Mouse (Mus musculus): Measurements from ENCODE around the gene Ehd2. TPM values are rescaled to one million over a fixed set of nuclear protein-coding genes. Genes with fewer than 3 reads are reported as not detected.
A peak's percentile ranks its signal among the peaks of the same experiment; 100 is the strongest.

Ehd2 gene
- total RNA-seq, 2 experiments from 2014 or later, result 224 to 236 TPM

DNA sequence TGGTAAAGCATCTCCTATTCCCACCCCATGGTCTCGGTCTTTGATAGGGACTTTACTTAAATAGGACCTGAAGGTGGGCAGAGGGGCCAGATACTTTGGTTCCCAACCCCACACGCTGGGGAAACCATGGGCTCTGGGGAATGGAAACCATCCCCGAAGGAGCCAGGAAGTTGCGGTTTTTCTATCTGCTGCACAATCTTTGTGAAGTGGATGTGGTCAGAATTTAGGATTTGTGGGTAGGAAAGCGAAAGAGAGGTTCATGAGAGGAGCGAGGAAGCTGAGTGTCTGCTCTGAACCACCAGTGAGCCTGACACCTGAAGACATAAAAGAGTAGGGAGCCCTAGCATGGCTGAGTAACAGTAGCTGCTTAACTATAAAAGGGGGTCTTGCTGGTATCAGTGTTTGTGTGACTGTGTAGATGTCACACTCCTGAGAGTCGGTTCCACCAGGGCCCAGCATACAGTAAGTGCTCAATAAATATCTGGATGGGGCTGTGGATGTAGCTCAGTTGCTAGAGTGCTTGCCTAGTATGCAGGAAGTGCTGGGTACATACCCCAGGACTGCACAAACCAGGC is 18.1 kb downstream of the Ehd2 start:
- DNase-seq, result peak in 1 of 2 experiments; percentile 24
- intact Hi-C loops (cut with DNase I), result no loop called here

DNA sequence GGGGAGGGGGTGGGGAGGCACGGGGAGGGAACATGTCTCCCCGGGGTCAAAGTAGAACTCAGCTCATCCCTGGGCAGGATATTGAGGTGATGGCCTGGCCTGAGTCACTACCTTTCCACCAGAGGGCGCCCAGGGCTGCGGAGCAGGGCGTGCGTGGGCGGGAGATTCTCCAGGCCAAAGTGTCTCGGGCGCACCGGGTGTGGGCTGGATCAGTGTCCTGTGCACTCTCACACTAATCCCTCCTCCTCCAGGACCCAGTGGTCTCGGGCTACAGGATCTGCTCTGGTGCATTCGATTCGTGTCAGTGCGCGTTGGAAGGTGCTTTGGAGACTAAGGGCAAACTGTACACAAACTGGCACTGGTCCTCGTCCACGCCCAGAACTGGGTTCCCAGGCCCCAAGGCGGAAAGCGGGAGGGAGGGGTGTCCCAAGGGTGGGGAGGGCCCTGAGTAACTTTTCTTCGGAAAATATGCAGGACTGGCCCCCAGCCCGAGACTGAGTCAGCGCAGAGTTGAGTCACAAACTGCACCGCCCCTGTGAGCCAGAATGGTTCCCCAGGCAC is 18.9 kb downstream of the Ehd2 start:
- DNase-seq, result peak; percentile 94
- intact Hi-C loops (cut with DNase I), result loop anchor here (1.0 kb wide), 1 partner anchor 19 kb away; the partner anchor contains the start of gene Ehd2

DNA sequence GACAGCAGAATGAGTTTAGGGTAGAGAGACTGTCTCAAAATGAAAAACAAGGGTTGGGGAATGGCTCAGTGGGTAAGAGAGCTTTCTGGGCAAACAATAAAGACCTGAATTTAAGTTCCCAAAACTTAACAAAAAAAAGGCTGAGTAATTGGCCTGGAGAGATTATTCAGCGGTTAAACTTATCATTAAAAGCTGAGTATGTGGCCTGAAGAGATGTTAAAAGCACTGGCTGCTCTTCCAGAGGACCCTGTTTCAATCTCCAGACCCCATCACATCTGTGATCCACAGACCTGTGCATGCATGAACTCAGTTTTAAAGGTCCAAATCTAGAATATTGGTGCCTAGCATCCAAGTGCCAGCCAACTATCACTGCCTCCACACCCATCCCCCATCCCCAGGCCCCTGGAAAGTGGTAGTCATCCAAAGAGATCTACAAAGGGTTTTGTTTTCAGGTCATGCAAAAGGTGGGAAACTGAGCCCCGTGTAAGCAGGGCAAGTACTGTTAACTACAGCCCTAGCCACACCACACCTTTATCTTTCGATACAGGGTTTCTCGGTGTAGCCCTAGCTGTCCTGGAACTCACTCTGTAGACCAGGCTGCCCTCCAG is 19.6 kb downstream of the Ehd2 start:
- intact Hi-C loops (cut with DNase I), result loop anchor here (1.0 kb wide), 1 partner anchor 20 kb away; the partner anchor contains the start of gene Ehd2

DNA sequence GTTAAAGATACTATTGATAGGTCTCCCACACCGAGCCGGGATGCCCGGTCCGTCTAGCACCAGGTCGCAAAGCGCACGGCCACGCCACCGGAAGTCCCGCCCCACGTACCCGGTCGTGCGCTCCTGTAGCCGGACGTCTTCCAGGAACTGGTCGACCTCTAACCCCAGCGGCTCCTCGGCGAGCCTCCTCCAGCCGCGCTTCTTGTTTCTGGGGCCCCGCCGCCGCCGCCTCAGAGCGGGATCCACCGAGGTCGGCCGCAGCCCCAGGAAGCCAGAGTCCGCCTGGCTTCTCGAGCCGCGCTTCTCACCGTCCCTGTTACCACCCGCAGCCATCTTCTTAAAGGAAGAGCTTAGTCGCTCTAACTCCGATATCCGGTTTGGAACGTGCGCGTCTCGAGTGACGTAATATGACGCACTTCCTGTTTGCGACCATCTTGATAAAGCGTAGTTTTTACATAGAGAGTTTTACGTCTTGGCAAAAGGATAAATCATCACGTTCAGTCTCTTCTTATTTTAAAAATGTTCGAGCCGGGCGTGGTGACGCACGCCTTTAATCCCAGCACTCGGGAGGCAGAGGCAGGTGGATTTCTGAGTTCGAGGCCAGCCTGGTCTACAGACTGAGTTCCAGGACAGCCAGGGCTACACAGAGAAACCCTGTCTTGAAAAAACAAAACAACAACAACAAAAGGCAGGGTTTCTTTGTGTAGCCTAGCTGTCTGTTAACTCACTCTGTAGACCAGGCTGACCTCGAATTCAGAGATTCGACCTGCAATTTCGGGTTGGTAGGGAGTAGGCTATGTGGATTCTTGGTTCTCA is 21.4 kb downstream of the Ehd2 start, which contains the start of gene Nop53:
TSS of gene Nop53 (minus strand) at position 354 of the 816 bp plus-strand sequence.
- peak; percentile 96 for DNase-seq
- intact Hi-C loops (cut with DNase I), result loop anchor here (2.0 kb wide), 1 partner anchor 15 kb away; no protein-coding TSS in a partner anchor

More for the DNA sequence above, 19.6 kb downstream of the Ehd2 start:
- peak in 1 of 2 experiments; percentile 26 for DNase-seq

DNA sequence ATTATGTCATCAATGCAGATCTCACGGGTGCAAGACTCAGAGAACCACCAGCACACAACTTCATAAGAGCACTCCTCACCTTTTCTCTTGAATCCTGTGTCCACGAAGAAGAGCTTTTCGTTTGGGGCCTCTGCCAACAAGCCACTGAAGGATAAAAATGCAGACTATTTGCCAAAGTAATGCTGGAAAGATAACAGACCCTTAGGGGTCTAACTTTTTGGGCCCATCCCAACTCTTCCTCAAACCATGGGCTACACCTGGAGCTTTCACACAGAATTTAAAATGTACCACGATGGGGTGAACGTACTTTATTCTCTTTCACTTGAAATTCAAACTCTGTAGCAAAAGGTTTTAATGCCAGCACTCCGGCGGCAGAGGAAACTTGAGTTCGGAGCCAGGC is 22.2 kb downstream of the Ehd2 start:
- no peak for DNase-seq
- intact Hi-C loops (cut with DNase I), result loop anchor here (2.0 kb wide), 1 partner anchor 14 kb away; no protein-coding TSS in a partner anchor

DNA sequence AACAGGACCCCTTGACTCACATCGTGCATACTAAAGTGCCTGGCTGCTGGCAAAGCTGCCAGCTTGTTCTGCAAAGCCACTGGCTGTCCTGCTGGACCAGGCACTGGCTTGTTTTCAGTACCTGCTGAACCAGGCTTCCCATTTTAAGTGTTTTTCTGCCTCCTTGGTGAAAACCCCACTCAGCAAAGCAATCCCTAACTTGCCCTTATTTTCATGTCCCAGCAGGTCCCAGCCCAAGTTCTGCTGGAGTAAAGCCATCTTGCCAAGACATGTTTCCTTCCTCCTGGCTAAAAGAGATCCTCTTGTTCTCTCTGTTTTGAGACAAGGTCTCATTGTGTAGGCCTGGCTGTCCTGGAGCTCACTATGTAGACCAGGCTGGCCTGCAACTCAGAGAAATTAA is 23.1 kb downstream of the Ehd2 start:
- DNase-seq, result no peak
- intact Hi-C loops (cut with DNase I), result loop anchor here (2.0 kb wide), 1 partner anchor 14 kb away; no protein-coding TSS in a partner anchor

DNA sequence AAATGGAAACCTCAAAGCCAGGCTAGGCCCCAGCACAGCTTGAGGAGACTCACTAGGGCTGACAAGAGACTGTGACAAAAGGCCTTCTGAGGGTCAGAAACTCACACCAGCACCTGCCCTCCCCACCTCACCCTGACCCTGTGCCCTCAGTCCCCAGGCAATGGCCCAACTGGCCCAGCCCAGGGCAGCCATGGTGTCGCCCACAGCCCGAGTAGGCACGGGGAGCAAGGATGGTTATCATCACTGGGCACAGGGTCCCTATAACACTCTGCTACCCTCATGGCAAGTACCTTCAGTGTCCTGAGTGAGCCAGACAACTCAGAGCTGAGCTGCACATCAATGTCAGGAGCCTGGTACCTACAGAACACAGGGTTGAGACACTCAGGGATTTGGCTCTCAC is 28.7 kb downstream of the Ehd2 start:
- intact Hi-C loops (cut with DNase I), result no loop called here
- no peak for DNase-seq

DNA sequence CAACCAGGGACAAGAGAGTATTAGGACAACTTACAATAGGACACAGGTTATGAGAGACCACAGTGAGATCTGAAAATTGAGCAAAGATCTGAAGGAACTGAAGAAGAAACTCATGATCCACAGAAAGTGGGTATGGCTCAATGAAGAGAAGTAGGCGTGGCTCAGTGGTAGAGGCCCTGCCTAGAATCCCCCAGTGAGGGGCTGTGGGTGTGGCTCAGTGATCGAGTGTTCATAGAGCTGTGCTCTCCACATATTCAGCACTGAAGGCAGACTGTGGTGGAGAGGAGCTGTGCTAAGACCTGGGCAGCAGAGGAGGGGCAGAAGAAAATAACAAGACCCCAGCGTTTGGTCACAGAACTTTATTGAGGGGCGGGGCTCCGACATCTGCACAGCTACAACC is 29.9 kb downstream of the Ehd2 start:
- intact Hi-C loops (cut with DNase I), result no loop called here
- DNase-seq, result no peak

DNA sequence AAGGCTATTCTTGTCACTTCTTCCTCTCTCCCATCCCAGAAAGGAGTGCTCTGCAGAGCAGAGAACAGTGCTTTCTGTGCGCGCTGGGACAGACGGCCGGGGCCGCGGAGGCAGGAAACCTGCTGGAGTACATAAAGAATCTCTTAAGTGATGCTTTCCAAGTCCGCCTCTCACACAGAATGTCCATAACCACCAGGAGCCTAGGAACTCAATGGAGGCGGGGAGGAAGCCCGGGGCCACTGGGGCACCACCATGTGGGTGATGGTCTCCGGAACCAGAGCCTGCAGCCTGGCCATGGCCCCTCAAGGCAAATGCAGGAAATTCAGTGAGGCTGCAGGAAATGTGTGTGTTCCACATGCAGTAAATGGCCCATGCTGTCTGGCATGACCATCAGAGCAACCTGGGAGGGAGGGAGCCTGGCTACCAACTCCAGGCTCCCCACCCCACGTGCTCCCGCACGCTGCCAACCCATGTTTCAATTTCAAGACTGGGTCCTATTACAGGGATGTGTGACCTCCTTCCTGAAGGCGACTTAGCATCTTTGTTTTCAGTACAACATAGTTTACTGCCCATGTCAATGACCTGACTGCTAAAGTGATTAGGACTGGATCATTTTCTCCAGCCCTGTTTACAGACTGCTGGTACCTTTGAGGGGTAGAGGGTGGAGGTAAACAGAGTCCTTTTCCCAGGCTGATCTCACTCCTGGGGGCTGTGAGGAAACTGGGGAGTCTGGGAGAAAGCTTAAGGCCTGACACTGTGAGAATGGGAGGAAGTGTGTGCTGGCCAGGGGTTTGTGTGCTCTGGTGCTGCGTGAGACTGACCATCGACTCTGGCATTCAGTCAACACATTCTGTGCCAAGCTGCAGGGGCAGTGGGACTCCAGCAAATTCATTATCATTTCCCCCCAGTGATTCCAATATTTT is 33.7 kb downstream of the Ehd2 start:
- DNase-seq, result peak; percentile 67 to 73
- intact Hi-C loops (cut with DNase I), result no loop called here

DNA sequence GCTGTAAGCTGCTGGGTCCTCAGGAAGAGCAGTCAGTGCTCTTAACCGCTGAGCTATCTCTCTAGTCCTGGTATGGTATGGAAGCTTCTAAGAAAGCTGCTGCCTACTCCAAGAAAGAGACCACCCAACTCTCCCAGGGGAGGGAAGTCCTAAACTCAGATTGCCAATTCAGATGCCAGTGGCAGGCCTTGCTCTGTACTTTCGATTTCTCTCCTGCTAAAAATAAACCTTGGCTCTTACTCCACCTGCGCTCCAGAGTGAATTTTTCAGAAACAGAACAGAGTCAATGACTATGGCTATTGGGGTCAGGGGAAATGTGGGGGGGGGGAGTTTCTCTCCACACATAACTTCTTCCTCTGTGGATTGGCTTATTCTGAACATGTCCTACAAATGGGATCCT is 35.7 kb downstream of the Ehd2 start:
- DNase-seq, result no peak
- intact Hi-C loops (cut with DNase I), result loop anchor here (2.0 kb wide), 2 partner anchors 13 to 43 kb away; no protein-coding TSS in a partner anchor

DNA sequence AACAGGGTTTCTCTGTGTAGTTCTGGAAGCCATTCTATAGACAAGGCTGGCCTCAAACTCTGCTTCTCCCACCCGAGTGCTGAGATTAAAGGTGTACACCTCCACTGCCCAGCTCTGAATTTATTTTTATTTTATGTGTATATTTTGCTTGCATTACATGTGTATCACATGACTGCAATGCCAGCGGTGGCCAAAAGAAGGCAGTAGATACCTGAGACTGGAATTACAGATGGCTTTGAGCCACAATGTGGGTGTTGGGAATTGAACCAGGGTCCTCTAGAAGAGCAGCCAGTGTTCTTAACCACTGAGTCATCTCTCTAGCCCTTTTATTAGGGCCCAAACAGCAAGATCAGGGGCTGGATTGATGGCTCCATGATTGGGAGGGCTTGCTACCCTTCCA is 36.8 kb downstream of the Ehd2 start:
- intact Hi-C loops (cut with DNase I), result loop anchor here (1.0 to 2.0 kb wide), 3 partner anchors 14 to 44 kb away; partner anchors contain the start of gene Ehd2
- no peak for DNase-seq

DNA sequence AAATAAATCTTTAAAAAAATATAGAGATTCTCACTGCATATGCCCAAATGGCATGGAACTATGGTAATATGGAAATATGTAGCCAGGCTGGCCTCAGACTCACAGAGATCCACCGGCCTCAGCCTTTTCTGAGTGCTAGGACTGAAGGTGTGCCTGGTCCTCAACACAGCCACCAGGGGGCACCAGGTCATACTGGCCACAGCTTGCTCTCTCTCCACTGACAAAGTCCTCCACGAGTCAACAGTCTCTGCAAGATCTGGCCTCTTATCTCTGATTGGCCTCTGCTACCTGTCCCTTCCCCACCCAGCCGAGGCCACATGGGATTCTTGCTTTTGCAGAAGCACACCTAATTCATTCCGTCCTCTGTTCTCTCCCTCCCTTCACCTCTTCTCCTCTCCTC is 37.5 kb downstream of the Ehd2 start:
- peak; percentile 72 to 85 for DNase-seq
- intact Hi-C loops (cut with DNase I), result loop anchor here (1.0 to 2.0 kb wide), 3 partner anchors 15 to 45 kb away; partner anchors contain the start of gene Ehd2

DNA sequence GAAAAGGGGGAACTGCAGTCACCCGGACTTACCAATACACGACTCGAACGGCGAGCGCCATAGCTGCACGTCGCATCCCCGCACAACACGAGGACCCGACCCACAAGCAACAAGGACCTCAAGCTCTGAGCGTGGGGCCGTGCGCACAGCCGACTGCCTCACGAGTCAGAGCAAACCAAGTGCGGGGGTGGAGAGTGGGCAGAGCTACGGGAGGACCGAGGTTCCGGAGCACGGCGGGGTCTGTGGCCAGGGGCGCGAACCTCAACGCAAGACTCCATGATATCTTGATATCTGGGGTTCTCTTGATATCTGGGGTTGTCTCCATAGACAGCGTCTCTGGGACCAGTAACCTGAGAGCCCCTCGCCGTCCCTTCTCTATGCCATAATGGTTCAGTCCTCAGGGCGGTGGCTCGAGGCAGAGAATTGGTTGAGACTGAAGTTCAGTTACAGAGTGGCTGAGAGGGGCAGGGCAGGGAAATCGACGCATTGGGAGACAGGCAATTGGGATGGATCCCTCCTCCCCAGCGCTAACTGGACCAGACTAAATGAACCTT is 45.1 kb downstream of the Ehd2 start, which contains the start of gene Selenow:
TSS of gene Selenow (minus strand) at position 183 of the 554 bp plus-strand sequence.
- DNase-seq, result peak; percentile 93 to 95
- intact Hi-C loops (cut with DNase I), result loop anchor here (5.0 kb wide), 1 partner anchor 125 kb away; the partner anchor contains the start of gene Bicra

DNA sequence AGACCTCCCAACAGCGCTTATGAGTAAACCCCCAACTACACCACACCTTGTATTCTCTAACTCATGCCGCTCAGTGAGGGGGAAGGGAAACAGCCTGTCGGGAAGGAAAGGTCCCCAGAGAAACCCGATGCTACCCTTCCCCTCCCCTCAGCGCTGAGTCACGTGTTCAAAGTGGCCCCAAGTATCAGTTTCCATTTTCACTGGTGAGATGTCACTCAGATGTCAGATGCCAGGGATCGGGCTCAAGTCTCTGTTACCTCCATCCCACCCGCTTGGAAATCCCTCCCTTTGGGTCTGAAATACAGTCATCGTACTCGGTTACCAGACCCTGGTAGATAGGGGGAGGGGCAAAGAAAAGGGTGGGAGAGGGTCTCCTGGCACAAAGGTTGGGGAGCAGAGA is 45.6 kb downstream of the Ehd2 start:
- intact Hi-C loops (cut with DNase I), result loop anchor here (5.0 kb wide), 1 partner anchor 126 kb away; the partner anchor contains the start of gene Bicra
- peak; percentile 45 to 51 for DNase-seq

DNA sequence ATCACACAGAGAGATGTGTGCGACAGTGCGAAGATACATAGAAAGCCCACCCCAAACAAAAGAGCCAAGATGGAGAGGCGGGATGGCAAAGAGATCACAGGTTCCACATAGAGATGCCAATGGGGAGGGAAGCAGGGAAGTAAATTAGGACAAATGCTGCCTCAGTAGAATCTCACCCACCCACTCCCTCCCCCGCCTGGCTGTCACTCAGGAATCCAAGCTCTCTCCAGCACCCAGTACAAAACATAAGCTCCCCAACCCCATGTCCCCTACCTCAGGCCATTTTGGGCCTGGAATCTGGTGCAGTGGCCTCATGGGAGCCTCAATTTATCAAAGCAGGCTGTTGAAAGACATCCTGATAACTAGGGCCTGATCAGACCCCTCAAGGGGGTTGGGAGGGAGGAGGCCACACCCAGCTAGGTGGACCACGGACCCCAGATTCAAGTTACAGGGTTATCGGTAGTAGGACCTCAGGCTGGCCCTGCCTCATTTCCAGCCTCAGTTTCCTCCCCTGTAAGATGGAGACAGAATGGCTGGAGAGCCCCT is 46.6 kb downstream of the Ehd2 start:
- no peak for DNase-seq
- intact Hi-C loops (cut with DNase I), result loop anchor here (5.0 kb wide), 1 partner anchor 127 kb away; the partner anchor contains the start of gene Bicra

DNA sequence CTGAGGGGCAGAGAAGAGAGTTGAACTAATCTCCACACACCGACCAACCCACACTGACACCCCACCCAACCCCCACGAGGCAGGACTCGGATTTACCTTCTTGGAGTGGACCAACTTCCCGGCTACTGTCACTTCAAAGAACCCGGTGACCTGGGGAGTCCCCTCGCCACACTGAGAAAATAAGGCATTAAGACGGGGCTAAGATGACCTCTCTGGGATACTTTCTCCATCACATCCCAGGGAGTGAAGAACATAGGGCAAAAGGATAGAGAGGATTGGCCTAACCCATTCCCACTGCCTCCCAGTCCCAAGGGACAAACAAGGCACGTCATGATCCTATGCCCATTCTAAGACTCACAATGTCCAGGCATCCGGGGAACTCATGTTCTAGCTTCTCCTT is 47.4 kb downstream of the Ehd2 start:
- no peak for DNase-seq
- intact Hi-C loops (cut with DNase I), result loop anchor here (5.0 kb wide), 1 partner anchor 127 kb away; the partner anchor contains the start of gene Bicra

DNA sequence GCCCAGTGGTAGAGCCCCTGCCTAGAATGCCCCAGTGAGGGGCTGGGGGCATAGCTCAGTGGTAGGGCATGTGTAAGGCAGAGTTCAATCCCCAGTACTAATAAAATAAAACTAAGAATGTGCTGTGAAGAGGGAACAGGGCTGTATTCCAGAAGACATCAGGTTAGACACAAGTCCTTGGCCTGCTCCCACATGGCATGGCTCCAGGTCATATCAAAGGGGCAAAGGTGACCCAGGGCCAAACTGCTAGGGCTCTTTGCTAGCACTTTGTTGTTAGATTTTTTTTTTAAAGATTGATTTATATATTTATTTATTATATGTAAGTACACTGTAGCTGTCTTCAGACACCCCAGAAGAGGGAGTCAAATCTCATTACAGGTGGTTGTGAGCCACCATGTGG is 49.0 kb downstream of the Ehd2 start:
- DNase-seq, result no peak
- intact Hi-C loops (cut with DNase I), result no loop called here

DNA sequence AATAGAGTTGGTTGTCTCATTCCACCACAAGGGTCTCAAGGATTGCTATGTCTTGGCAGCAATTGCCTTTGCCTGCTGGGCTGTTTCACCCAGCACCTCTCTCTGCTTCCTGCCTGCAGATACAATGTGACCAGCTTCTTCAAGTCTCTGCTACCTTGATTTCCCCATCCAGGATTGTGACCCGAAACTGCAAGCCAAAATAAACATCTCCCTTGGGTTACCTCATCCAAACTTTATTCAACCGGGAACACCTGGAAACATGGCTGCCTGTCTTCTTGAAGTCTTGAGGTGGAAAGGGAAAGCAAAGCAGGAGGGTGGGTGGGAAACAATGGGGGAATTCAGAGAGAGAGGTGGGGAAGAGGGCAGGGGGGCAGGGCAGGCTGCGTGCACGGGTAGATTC is 50.4 kb downstream of the Ehd2 start:
- intact Hi-C loops (cut with DNase I), result no loop called here
- DNase-seq, result no peak
